Mouse (Mus musculus) heart, adult 9 months (tissue): Measurements from ENCODE around the gene Scgb2b7.
"Not testable (repeated sequence)": the region's sequence is repeated elsewhere in the genome, so short reads cannot be mapped to it uniquely, and the experiment has no call there.

Experiments used
- DNase-seq, 2 experiments: peaks; one replicate each; pipeline ENCODE4 v3.0.0; 2022; ENCODE audit warnings: low spot score in 2 of 2

Gene Scgb2b7

DNA sequence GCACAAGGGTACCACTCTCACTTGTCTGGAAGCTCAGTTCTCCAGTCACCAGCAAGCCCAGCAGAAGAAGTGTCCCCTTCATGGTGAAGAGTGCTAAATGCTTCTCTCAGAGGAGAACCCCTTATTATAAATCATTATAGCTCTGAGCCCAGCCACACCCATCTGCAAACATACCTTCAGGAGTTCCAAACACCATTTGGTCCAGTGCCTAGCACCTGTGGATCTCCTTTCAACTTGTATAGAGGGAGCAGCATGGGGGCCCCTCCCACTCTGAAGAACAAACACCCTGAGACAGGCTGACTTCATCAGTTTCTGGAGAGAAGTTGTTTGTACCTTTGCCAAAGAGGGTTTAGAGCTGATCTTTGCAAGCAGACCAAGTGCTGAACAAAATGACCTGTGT lies at the start of gene Scgb2b7:
TSS of gene Scgb2b7 (minus strand) at position 101 of the 400 bp plus-strand sequence.
- not testable (repeated sequence) for DNase-seq

DNA sequence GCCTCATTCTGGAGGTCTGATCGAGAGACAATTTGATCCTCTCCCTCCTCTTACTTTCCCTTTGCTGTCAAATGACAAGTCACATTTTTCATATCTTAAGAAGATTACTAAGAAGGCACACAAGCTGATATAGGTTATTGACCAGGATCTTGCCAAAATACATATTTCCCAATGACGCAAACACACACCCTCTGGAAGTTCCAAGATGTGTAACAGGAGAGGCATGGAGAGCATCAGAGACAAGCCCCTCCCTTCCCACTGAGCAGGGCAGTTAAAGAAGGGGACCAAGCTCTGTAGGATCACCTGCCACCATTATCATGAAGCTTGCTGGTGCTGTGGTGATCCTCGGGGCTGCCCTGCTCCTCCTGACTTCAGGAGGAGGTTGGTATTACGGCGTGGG lies 6.8 kb upstream of the Scgb2b7 start, which contains the start of gene Scgb1b7:
TSS of gene Scgb1b7 (plus strand) at position 301 of the 400 bp plus-strand sequence.
- not testable (repeated sequence) for DNase-seq
